Mouse (Mus musculus): ENCODE results near the gene Ndel1. TPM values are rescaled to one million over a fixed set of nuclear protein-coding genes. Genes with fewer than 3 reads are reported as not detected.

The Ndel1 gene
- 90.9 and 96.3 TPM in 2 replicates for polyA plus RNA-seq (2015; fragmentation: Nextera tagmentation; extraction: Ambion mirVana)

- WGBS, result 15% methylated on average over 6 of the region's 6 CpGs
- Histone ChIP-seq H3K4me3 (ENCODE audit: low read length) (no peak within 1 kb of the TSS), H3K9ac (replicated peaks; ENCODE audit: low read length) (no peak within 1 kb of the TSS), H3K27me3 (ENCODE audit: insufficient read depth, low read length) (no peaks in the 10 kb centered on the region), H3K4me1 (ENCODE audit: insufficient read depth, low read length) (0 out of 2 replicates have a peak, but pooled peaks cover 4% of the 10 kb centered on the region), H3K4me2 (replicated peaks; ENCODE audit: low read depth, low read length) (no peak within 1 kb of the TSS), H3K9me3 (ENCODE audit: low read length) (no peaks in the 10 kb centered on the region), H3K36me3 (ENCODE audit: insufficient read depth, low read length) (no peaks in the 10 kb centered on the region), H3K27ac (ENCODE audit: low read length) (no peak within 1 kb of the TSS)
- ATAC-seq (ENCODE audit: low FRiP score, low TSS enrichment), result 0 out of 2 replicates have a peak, but pooled peaks have one; percentile 57
These were observed at the start of gene Ndel1 for GRCm38 (mm10) chr11:68871748-68872147. Ndel1 (minus strand) TSS chr11:68871858.

- Histone ChIP-seq H3K4me1 (ENCODE audit: insufficient read depth, low read length) (peaks cover 10% of the 10 kb centered on the region; the same call in 1 of the 2 replicates), H3K4me3 (ENCODE audit: low read length) (no peak overlapping the region), H3K9me3 (ENCODE audit: low read length) (no peaks in the 10 kb centered on the region), H3K9ac (replicated peaks; ENCODE audit: low read length) (no peak overlapping the region), H3K27me3 (ENCODE audit: insufficient read depth, low read length) (no peaks in the 10 kb centered on the region), H3K36me3 (ENCODE audit: insufficient read depth, low read length) (no peaks in the 10 kb centered on the region), H3K27ac (ENCODE audit: low read length) (no peak overlapping the region), H3K4me2 (replicated peaks; ENCODE audit: low read depth, low read length) (no peak overlapping the region)
- no peak for ATAC-seq (ENCODE audit: low FRiP score, low TSS enrichment)
- WGBS, result 93% methylated on average over 4 of the region's 4 CpGs
These were observed 42.9 kb upstream of the Ndel1 start for GRCm38 (mm10) chr11:68914566-68914965.

- H3K4me2 ChIP-seq (replicated peaks; ENCODE audit: low read depth, low read length), result peak overlapping the region; percentile 19
- no peaks in the 10 kb centered on the region for H3K9me3 ChIP-seq (ENCODE audit: low read length)
- ATAC-seq (ENCODE audit: low FRiP score, low TSS enrichment), result no peak
- peak overlapping the region; percentile 81 for H3K27ac ChIP-seq (ENCODE audit: low read length)
- no peaks in the 10 kb centered on the region for H3K27me3 ChIP-seq (ENCODE audit: insufficient read depth, low read length)
- no peaks in the 10 kb centered on the region for H3K36me3 ChIP-seq (ENCODE audit: insufficient read depth, low read length)
- H3K4me3 ChIP-seq (ENCODE audit: low read length), result no peak overlapping the region
- H3K4me1 ChIP-seq (ENCODE audit: insufficient read depth, low read length), result peaks cover 10% of the 10 kb centered on the region; the same call in 1 of the 2 replicates
- peak overlapping the region; percentile 44; the same call in 1 of the 2 replicates for H3K9ac ChIP-seq (replicated peaks; ENCODE audit: low read length)
- 14% methylated on average over 14 of the region's 14 CpGs for WGBS
These were observed 40.0 kb upstream of the Ndel1 start for GRCm38 (mm10) chr11:68911531-68912177.

- H3K9ac ChIP-seq (replicated peaks; ENCODE audit: low read length), result no peak overlapping the region
- H3K9me3 ChIP-seq (ENCODE audit: low read length), result no peaks in the 10 kb centered on the region
- H3K27ac ChIP-seq (ENCODE audit: low read length), result no peak overlapping the region
- no peak overlapping the region for H3K4me3 ChIP-seq (ENCODE audit: low read length)
- ATAC-seq (ENCODE audit: low FRiP score, low TSS enrichment), result no peak
- no peak overlapping the region for H3K4me2 ChIP-seq (replicated peaks; ENCODE audit: low read depth, low read length)
- no peaks in the 10 kb centered on the region for H3K27me3 ChIP-seq (ENCODE audit: insufficient read depth, low read length)
- 43% methylated on average over 7 of the region's 7 CpGs for WGBS
- H3K4me1 ChIP-seq (ENCODE audit: insufficient read depth, low read length), result peaks cover 10% of the 10 kb centered on the region; the same call in 1 of the 2 replicates
- H3K36me3 ChIP-seq (ENCODE audit: insufficient read depth, low read length), result peaks cover 25% of the 10 kb centered on the region
These were observed 37.3 kb upstream of the Ndel1 start for GRCm38 (mm10) chr11:68908846-68909503.

GRCm38 (mm10) chr11:68907251-68907650 is 35.6 kb upstream of the Ndel1 start:
- H3K9ac ChIP-seq (replicated peaks; ENCODE audit: low read length), result no peak overlapping the region
- WGBS, result 75% methylated on average over 3 of the region's 3 CpGs

GRCm38 (mm10) chr11:68906461-68906790 is 34.8 kb upstream of the Ndel1 start:
- Histone ChIP-seq H3K9me3 (ENCODE audit: low read length) (no peaks in the 10 kb centered on the region), H3K27ac (ENCODE audit: low read length) (peak overlapping the region; percentile 26; the same call in 1 of the 2 replicates), H3K27me3 (ENCODE audit: insufficient read depth, low read length) (no peaks in the 10 kb centered on the region), H3K9ac (replicated peaks; ENCODE audit: low read length) (no peak overlapping the region), H3K4me2 (replicated peaks; ENCODE audit: low read depth, low read length) (no peak overlapping the region), H3K4me3 (ENCODE audit: low read length) (no peak overlapping the region), H3K4me1 (ENCODE audit: insufficient read depth, low read length) (peaks cover 14% of the 10 kb centered on the region), H3K36me3 (ENCODE audit: insufficient read depth, low read length) (peaks cover 39% of the 10 kb centered on the region)
- 0 out of 2 replicates have a peak, but pooled peaks have one; percentile 17 for ATAC-seq (ENCODE audit: low FRiP score, low TSS enrichment)
- WGBS, result 60% methylated on average over 4 of the region's 4 CpGs

More at GRCm38 (mm10) chr11:68907251-68907650, 35.6 kb upstream of the Ndel1 start:
- no peaks in the 10 kb centered on the region for H3K9me3 ChIP-seq (ENCODE audit: low read length)
- no peak for ATAC-seq (ENCODE audit: low FRiP score, low TSS enrichment)
- no peaks in the 10 kb centered on the region for H3K27me3 ChIP-seq (ENCODE audit: insufficient read depth, low read length)
- no peak overlapping the region for H3K4me2 ChIP-seq (replicated peaks; ENCODE audit: low read depth, low read length)
- no peak overlapping the region for H3K4me3 ChIP-seq (ENCODE audit: low read length)
- H3K4me1 ChIP-seq (ENCODE audit: insufficient read depth, low read length), result peaks cover 20% of the 10 kb centered on the region
- H3K27ac ChIP-seq (ENCODE audit: low read length), result no peak overlapping the region
- peaks cover 39% of the 10 kb centered on the region for H3K36me3 ChIP-seq (ENCODE audit: insufficient read depth, low read length)

GRCm38 (mm10) chr11:68905665-68906460 is 34.2 kb upstream of the Ndel1 start:
- 88% methylated on average over 9 of the region's 9 CpGs for WGBS
- Histone ChIP-seq H3K4me1 (ENCODE audit: insufficient read depth, low read length) (peaks cover 10% of the 10 kb centered on the region), H3K27me3 (ENCODE audit: insufficient read depth, low read length) (no peaks in the 10 kb centered on the region), H3K4me3 (ENCODE audit: low read length) (no peak overlapping the region), H3K9ac (replicated peaks; ENCODE audit: low read length) (no peak overlapping the region), H3K27ac (ENCODE audit: low read length) (peak overlapping the region; percentile 26; the same call in 1 of the 2 replicates), H3K4me2 (replicated peaks; ENCODE audit: low read depth, low read length) (no peak overlapping the region), H3K36me3 (ENCODE audit: insufficient read depth, low read length) (peaks cover 39% of the 10 kb centered on the region), H3K9me3 (ENCODE audit: low read length) (no peaks in the 10 kb centered on the region)
- ATAC-seq (ENCODE audit: low FRiP score, low TSS enrichment), result no peak

GRCm38 (mm10) chr11:68905138-68905531 is 33.5 kb upstream of the Ndel1 start:
- Histone ChIP-seq H3K36me3 (ENCODE audit: insufficient read depth, low read length) (peaks cover 39% of the 10 kb centered on the region), H3K27me3 (ENCODE audit: insufficient read depth, low read length) (no peaks in the 10 kb centered on the region), H3K4me1 (ENCODE audit: insufficient read depth, low read length) (peaks cover 10% of the 10 kb centered on the region), H3K4me2 (replicated peaks; ENCODE audit: low read depth, low read length) (no peak overlapping the region), H3K27ac (ENCODE audit: low read length) (no peak overlapping the region), H3K9ac (replicated peaks; ENCODE audit: low read length) (no peak overlapping the region), H3K9me3 (ENCODE audit: low read length) (no peaks in the 10 kb centered on the region), H3K4me3 (ENCODE audit: low read length) (no peak overlapping the region)
- WGBS, result 90% methylated on average over 3 of the region's 3 CpGs
- no peak for ATAC-seq (ENCODE audit: low FRiP score, low TSS enrichment)

GRCm38 (mm10) chr11:68904375-68905137 is 32.9 kb upstream of the Ndel1 start:
- H3K9me3 ChIP-seq (ENCODE audit: low read length), result no peaks in the 10 kb centered on the region
- H3K9ac ChIP-seq (replicated peaks; ENCODE audit: low read length), result no peak overlapping the region
- H3K4me2 ChIP-seq (replicated peaks; ENCODE audit: low read depth, low read length), result no peak overlapping the region
- ATAC-seq (ENCODE audit: low FRiP score, low TSS enrichment), result no peak
- H3K4me1 ChIP-seq (ENCODE audit: insufficient read depth, low read length), result peaks cover 10% of the 10 kb centered on the region
- H3K36me3 ChIP-seq (ENCODE audit: insufficient read depth, low read length), result peaks cover 39% of the 10 kb centered on the region
- H3K4me3 ChIP-seq (ENCODE audit: low read length), result no peak overlapping the region
- WGBS, result 85% methylated on average over 8 of the region's 8 CpGs
- H3K27me3 ChIP-seq (ENCODE audit: insufficient read depth, low read length), result no peaks in the 10 kb centered on the region
- no peak overlapping the region for H3K27ac ChIP-seq (ENCODE audit: low read length)
